Mouse (Mus musculus) thymus, postnatal 4 days (tissue): ENCODE results near the gene C130074G19Rik.

ENCODE experiments used
- DNase-seq: peaks from one replicate; pipeline ENCODE4 v3.0.0; 2021

C130074G19Rik gene

GRCm38 (mm10) chr1:184882281-184883268 is at the start of gene C130074G19Rik:
Gene C130074G19Rik, minus strand, starts transcription at chr1:184883218.
- peak; percentile 63 for DNase-seq

GRCm38 (mm10) chr1:184931097-184931496 is 48.1 kb upstream of the C130074G19Rik start:
- DNase-seq: no peak

GRCm38 (mm10) chr1:184928382-184928781 is 45.4 kb upstream of the C130074G19Rik start:
- DNase-seq: no peak

- no peak for DNase-seq
Observed at GRCm38 (mm10) chr1:184927911-184928310, 44.9 kb upstream of the C130074G19Rik start.

- DNase-seq: no peak
Observed at GRCm38 (mm10) chr1:184922824-184923223, 39.8 kb upstream of the C130074G19Rik start.

- no peak for DNase-seq
Observed at GRCm38 (mm10) chr1:184920057-184920456, 37.0 kb upstream of the C130074G19Rik start.

GRCm38 (mm10) chr1:184918227-184918888 is 35.3 kb upstream of the C130074G19Rik start:
- peak; percentile 49 for DNase-seq

- DNase-seq: no peak
Observed at GRCm38 (mm10) chr1:184912336-184912735, 29.3 kb upstream of the C130074G19Rik start.

GRCm38 (mm10) chr1:184911861-184912260 is 28.8 kb upstream of the C130074G19Rik start:
- no peak for DNase-seq

GRCm38 (mm10) chr1:184908558-184908957 is 25.5 kb upstream of the C130074G19Rik start:
- peak; percentile 15 for DNase-seq

- no peak for DNase-seq
Observed at GRCm38 (mm10) chr1:184905904-184906745, 23.1 kb upstream of the C130074G19Rik start.

GRCm38 (mm10) chr1:184905371-184905770 is 22.4 kb upstream of the C130074G19Rik start:
- no peak for DNase-seq

- no peak for DNase-seq
Observed at GRCm38 (mm10) chr1:184903697-184904096, 20.7 kb upstream of the C130074G19Rik start.

- no peak for DNase-seq
Observed at GRCm38 (mm10) chr1:184902886-184903285, 19.9 kb upstream of the C130074G19Rik start.

- DNase-seq: no peak
Observed at GRCm38 (mm10) chr1:184897350-184897749, 14.3 kb upstream of the C130074G19Rik start.

GRCm38 (mm10) chr1:184891998-184892397 is 9.0 kb upstream of the C130074G19Rik start:
- no peak for DNase-seq

- no peak for DNase-seq
Observed at GRCm38 (mm10) chr1:184889454-184889853, 6.4 kb upstream of the C130074G19Rik start.

GRCm38 (mm10) chr1:184886160-184886559 is 3.1 kb upstream of the C130074G19Rik start:
- DNase-seq: no peak

GRCm38 (mm10) chr1:184881861-184882260 is 1.2 kb downstream of the C130074G19Rik start:
- no peak for DNase-seq

GRCm38 (mm10) chr1:184881211-184881610 is 1.8 kb downstream of the C130074G19Rik start:
- DNase-seq: no peak

GRCm38 (mm10) chr1:184878860-184879259 is 4.2 kb downstream of the C130074G19Rik start:
- DNase-seq: no peak

- no peak for DNase-seq
Observed at GRCm38 (mm10) chr1:184877306-184877705, 5.7 kb downstream of the C130074G19Rik start.

GRCm38 (mm10) chr1:184873910-184874309 is 9.1 kb downstream of the C130074G19Rik start:
- no peak for DNase-seq
